9 mouse cellular contexts compared by ENCODE assay signal in genomic region chr11:119026203-119026602, GRCm38 (mm10). TPM values are rescaled to one million over a fixed set of nuclear protein-coding genes. Genes with fewer than 3 reads are reported as not detected.
DNase-seq lines count a peak whose midpoint lies in the region; ATAC-seq and TF ChIP-seq lines count a peak whose summit lies in the region.
"Had no signal": no experiment of that assay in that cellular context is flagged by ENCODE, and none has a peak within 500 bp of the region (broad histone marks: within the 10 kb centered on the region; RNA-seq: fewer than 3 reads in every experiment).

No protein-coding gene starts in this region.

- no peaks in the 10 kb centered on the region for H3K9me3 ChIP-seq in kidney, embryonic 14.5 days (ENCODE audit: control insufficient read depth, low read length)
- no peaks in the 10 kb centered on the region for H3K9me3 ChIP-seq in embryonic facial prominence, embryonic 14.5 days (ENCODE audit: control insufficient read depth, low read length)
- no peaks in the 10 kb centered on the region for H3K9me3 ChIP-seq in intestine, postnatal 0 days (ENCODE audit: control insufficient read depth)

- no peak overlapping the region for H3K27ac ChIP-seq in kidney, embryonic 14.5 days (ENCODE audit: low read depth, low read length)
- no peak overlapping the region for H3K27ac ChIP-seq in embryonic facial prominence, embryonic 14.5 days (replicated peaks; ENCODE audit: low read depth, low read length)
- no peak overlapping the region for H3K27ac ChIP-seq in intestine, postnatal 0 days (ENCODE audit: low read depth, low read length)

- H3K4me2 ChIP-seq in kidney, embryonic 14.5 days (replicated peaks; ENCODE audit: low read depth, low read length): peak overlapping the region; percentile 10; the same call in 1 of the 2 replicates
- H3K4me2 ChIP-seq in embryonic facial prominence, embryonic 14.5 days (ENCODE audit: low read depth, low read length): peak overlapping the region; percentile 74
- no peak overlapping the region for H3K4me2 ChIP-seq in intestine, postnatal 0 days (replicated peaks; ENCODE audit: low read depth)

- no peaks in the 10 kb centered on the region; the same call in 1 of the 2 replicates for H3K27me3 ChIP-seq in kidney, embryonic 14.5 days (ENCODE audit: control insufficient read depth, insufficient read depth, low read length)
- H3K27me3 ChIP-seq in embryonic facial prominence, embryonic 14.5 days (replicated peaks; ENCODE audit: control insufficient read depth, insufficient read depth, low read length): peaks cover 6% of the 10 kb centered on the region; the same call in 1 of the 2 replicates
- peaks cover 8% of the 10 kb centered on the region for H3K27me3 ChIP-seq in intestine, postnatal 0 days (replicated peaks; ENCODE audit: control insufficient read depth, insufficient read depth, low read length)

- peaks cover 34% of the 10 kb centered on the region for H3K4me1 ChIP-seq in kidney, embryonic 14.5 days (ENCODE audit: control insufficient read depth, insufficient read depth, low read length)
- peaks cover 34% of the 10 kb centered on the region for H3K4me1 ChIP-seq in embryonic facial prominence, embryonic 14.5 days (ENCODE audit: control insufficient read depth, insufficient read depth, low read length)
- H3K4me1 ChIP-seq in intestine, postnatal 0 days (replicated peaks; ENCODE audit: control insufficient read depth, insufficient read depth, low read length): peaks cover 11% of the 10 kb centered on the region

- TF ChIP-seq CTCF in intestine, postnatal 0 days (IDR thresholded peaks at IDR 0.05; ENCODE audit: low read depth): no peak

- intact Hi-C loops in heart, postnatal 25 days (cut with DNase I): no loop called here

- DNase-seq in kidney, adult 8-10 months: no peak
- DNase-seq in embryonic facial prominence, embryonic 14.5 days (ENCODE audit: low spot score): peak; percentile 87
- peak; percentile 63 for DNase-seq in heart, postnatal 25 days (ENCODE audit: low spot score)
- peak; percentile 47 for DNase-seq in lung, postnatal 36 days
- DNase-seq in thymus, postnatal 10 days (ENCODE audit: low spot score in 2 of 2): no peak
- DNase-seq in embryo, embryonic 10.5 days (ENCODE audit: low spot score): no peak

- H3K9ac ChIP-seq in kidney, embryonic 14.5 days (ENCODE audit: low read depth, low read length): peak overlapping the region; percentile 35; the same call in 1 of the 2 replicates
- peak overlapping the region; percentile 32; the same call in 1 of the 2 replicates for H3K9ac ChIP-seq in embryonic facial prominence, embryonic 14.5 days (ENCODE audit: low read depth, low read length)
- H3K9ac ChIP-seq in intestine, postnatal 0 days (ENCODE audit: low read depth, low read length): no peak overlapping the region

- H3K36me3 ChIP-seq in kidney, embryonic 14.5 days (ENCODE audit: control insufficient read depth, insufficient read depth, low read length): peaks cover 45% of the 10 kb centered on the region
- peaks cover 51% of the 10 kb centered on the region for H3K36me3 ChIP-seq in embryonic facial prominence, embryonic 14.5 days (ENCODE audit: control insufficient read depth, insufficient read depth, low read length)
- peaks cover 43% of the 10 kb centered on the region for H3K36me3 ChIP-seq in intestine, postnatal 0 days (ENCODE audit: control insufficient read depth, insufficient read depth)

- H3K4me3 ChIP-seq in kidney, embryonic 14.5 days (ENCODE audit: low read length): no peak overlapping the region
- no peak overlapping the region for H3K4me3 ChIP-seq in embryonic facial prominence, embryonic 14.5 days (ENCODE audit: low read depth, low read length)
- no peak overlapping the region for H3K4me3 ChIP-seq in intestine, postnatal 0 days (ENCODE audit: low read depth, low read length)

- ATAC-seq in kidney, embryonic 14.5 days (ENCODE audit: low FRiP score, low TSS enrichment): no peak
- no peak for ATAC-seq in embryonic facial prominence, embryonic 14.5 days (ENCODE audit: low read depth)
- no peak for ATAC-seq in intestine, postnatal 0 days

- 37% methylated on average over 11 of the region's 12 CpGs for WGBS in kidney, embryonic 14.5 days
- 36% methylated on average over 12 of the region's 12 CpGs for WGBS in embryonic facial prominence, embryonic 14.5 days
- 54% methylated on average over 12 of the region's 12 CpGs for WGBS in intestine, postnatal 0 days

RNA-seq across cellular contexts. Expression of gene Cbx2, which starts 3.4 kb away (rescaled TPM):
- polyA plus RNA-seq in kidney, embryonic 14.5 days (2014; fragmentation: Nextera tagmentation; extraction: Ambion mirVana): 19.9 and 38.2 TPM in 2 replicates
- polyA plus RNA-seq in embryonic facial prominence, embryonic 14.5 days (2014; fragmentation: Nextera tagmentation; extraction: Ambion mirVana): 23.9 and 28.3 TPM in 2 replicates
- total RNA-seq in heart, postnatal 25 days (2021): 1 to 10 TPM; 3.8 to 3.9 TPM
- 4.9 TPM in 2 replicates for polyA plus RNA-seq in intestine, postnatal 0 days (2015; fragmentation: Nextera tagmentation; extraction: Ambion mirVana)

RNA-seq across cellular contexts. Expression of gene Cbx8, which starts 14.6 kb away (rescaled TPM):
- polyA plus RNA-seq in kidney, embryonic 14.5 days (2014; fragmentation: Nextera tagmentation; extraction: Ambion mirVana): 7.8 and 10.9 TPM in 2 replicates
- polyA plus RNA-seq in embryonic facial prominence, embryonic 14.5 days (2014; fragmentation: Nextera tagmentation; extraction: Ambion mirVana): 9.6 and 10.1 TPM in 2 replicates
- total RNA-seq in heart, postnatal 25 days (2021): 1 to 10 TPM; 4.4 to 7.6 TPM
- 6.4 and 6.6 TPM in 2 replicates for polyA plus RNA-seq in intestine, postnatal 0 days (2015; fragmentation: Nextera tagmentation; extraction: Ambion mirVana)

RNA-seq across cellular contexts. Expression of gene Enpp7, which starts 38.2 kb away (rescaled TPM):
- not detected in 2 replicates for polyA plus RNA-seq in kidney, embryonic 14.5 days (2014; fragmentation: Nextera tagmentation; extraction: Ambion mirVana)
- not detected in 2 replicates for polyA plus RNA-seq in embryonic facial prominence, embryonic 14.5 days (2014; fragmentation: Nextera tagmentation; extraction: Ambion mirVana)
- not detected for total RNA-seq in heart, postnatal 25 days (2021)
- 30.9 and 32.3 TPM in 2 replicates for polyA plus RNA-seq in intestine, postnatal 0 days (2015; fragmentation: Nextera tagmentation; extraction: Ambion mirVana)
- polyA plus RNA-seq: liver, embryonic 16.5 days had no signal

RNA-seq across cellular contexts. Expression of gene Cbx4, which starts 59.8 kb away (rescaled TPM):
- 4.9 and 8.3 TPM in 2 replicates for polyA plus RNA-seq in kidney, embryonic 14.5 days (2014; fragmentation: Nextera tagmentation; extraction: Ambion mirVana)
- 11.0 and 13.5 TPM in 2 replicates for polyA plus RNA-seq in embryonic facial prominence, embryonic 14.5 days (2014; fragmentation: Nextera tagmentation; extraction: Ambion mirVana)
- 10 to 100 TPM; 14.0 to 14.8 TPM for total RNA-seq in heart, postnatal 25 days (2021)
- polyA plus RNA-seq in intestine, postnatal 0 days (2015; fragmentation: Nextera tagmentation; extraction: Ambion mirVana): 6.5 and 7.6 TPM in 2 replicates

Comparison
In these comparisons a context has a peak if more than half of its experiments do, and no peak if none do; other contexts are left out.
1. DNase-seq: peak in embryonic facial prominence, embryonic 14.5 days (single experiment), heart, postnatal 25 days (single experiment) and lung, postnatal 36 days (single experiment); none in kidney, adult 8-10 months (0 of 2), thymus, postnatal 10 days (0 of 2) and embryo, embryonic 10.5 days (single experiment).
2. RNA of gene Enpp7, which starts 38.2 kb away (polyA plus RNA-seq): 30.9 to 32.3 TPM in intestine, postnatal 0 days; not detected in kidney, embryonic 14.5 days and not detected in embryonic facial prominence, embryonic 14.5 days; every median in the first group is over 10 times any median in the second.